Mouse (Mus musculus) bone marrow macrophage, adult 2 months (primary cell): ENCODE data around the gene Hkdc1.

Experiments used
- CTCF ChIP-seq: IDR thresholded peaks from 2 replicates; pipeline ENCODE4 v1.5.1; 2012; ENCODE audit warnings: low read depth, mild to moderate bottlenecking, low read length, moderate library complexity
- POLR2A ChIP-seq: IDR thresholded peaks from 2 replicates; pipeline ENCODE4 v1.6.1; 2012; ENCODE audit warnings: mild to moderate bottlenecking, low read depth, low read length, borderline replicate concordance

- no peak for TF ChIP-seq CTCF
- TF ChIP-seq POLR2A: no peak
Measured at GRCm38 (mm10) chr10:62419422-62419821, 2.9 kb downstream of the Hkdc1 start.
